Mouse (Mus musculus): ENCODE results near the gene Gm49333.

Gm49333 gene

DNA sequence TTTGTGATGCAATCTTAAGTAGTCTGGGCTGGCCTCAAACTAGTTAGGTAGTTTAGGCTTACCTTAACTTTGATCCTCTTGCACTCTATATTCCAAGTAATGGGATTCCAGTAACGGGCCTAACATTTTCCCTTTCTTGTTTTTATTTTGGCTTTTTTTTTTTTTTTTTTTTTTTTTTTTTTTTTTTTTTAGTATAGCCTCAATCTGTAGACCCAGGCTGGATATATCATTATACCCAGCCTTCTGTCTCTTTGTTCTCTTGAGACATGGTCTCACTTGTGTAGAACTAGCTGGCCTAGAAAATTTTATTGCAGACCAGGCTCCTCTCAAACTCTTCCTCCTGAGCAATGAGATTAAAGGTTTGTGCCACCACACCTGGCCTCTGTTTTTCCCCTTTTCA is 80.2 kb downstream of the Gm49333 start:
- DNase-seq: no peak

DNA sequence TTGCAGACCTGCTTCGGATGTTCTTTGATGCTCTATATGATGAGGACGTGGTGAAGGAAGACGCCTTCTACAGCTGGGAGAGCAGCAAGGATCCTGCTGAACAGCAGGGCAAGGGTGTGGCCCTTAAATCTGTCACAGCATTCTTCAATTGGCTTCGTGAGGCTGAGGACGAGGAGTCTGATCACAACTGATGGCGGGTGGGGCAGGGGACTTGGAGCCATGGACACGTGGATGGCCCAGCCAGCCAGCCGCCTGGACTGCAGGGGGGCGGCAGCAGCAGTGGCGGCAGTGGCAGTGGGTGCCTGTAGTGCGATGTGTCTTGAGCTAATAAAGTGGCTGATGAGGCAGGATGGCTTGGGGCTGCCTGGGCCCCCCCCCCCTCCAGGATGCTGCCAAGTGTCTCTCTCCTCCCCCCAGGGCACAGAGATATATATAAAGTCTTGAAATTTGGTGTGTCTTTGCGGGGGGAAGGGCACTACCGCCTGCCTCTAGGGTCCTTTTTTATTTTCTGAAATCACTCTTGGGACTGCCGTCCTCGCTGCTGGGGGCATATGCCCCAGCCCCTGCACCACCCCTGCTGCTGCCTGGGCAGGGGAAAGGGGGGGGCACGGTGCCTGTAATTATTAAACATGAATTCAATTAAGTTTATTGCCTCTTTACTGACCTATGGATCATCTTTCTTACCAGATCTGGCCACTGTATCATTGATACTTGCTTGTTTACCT is 81.0 kb downstream of the Gm49333 start:
- DNase-seq: peak in 1 of 2 experiments; percentile 21

DNA sequence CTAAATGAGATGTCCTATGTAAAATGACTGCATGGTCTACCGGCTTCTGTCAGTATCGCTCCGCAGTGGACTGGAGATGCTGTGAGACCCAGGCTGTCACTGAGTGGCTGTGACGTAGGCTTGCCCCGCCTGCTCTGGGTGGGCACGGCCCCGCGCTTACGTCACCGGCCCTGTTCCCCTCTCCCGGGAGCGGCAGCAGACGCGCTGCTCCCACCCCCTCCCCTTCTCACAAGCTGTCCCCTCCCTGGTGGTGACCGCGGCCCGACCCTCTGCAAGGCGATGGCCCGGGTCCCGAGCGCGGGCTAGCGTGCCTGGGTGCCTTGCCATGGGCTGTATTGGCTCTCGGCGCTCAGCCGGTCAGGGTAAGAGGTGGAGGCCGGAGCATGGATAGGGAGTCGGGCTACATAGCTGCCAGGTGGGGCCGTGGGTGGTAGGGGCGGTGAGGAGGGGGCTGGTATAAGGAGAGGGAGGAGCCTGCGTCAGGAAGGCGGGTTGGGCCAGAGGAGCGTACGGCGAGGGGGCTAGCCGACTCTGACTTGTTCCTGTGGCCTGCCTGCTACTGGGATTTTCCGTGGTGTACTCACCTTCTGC is 81.8 kb downstream of the Gm49333 start, which contains the start of gene Fam131a:
TSS of gene Fam131a (plus strand) at position 131 of the 591 bp plus-strand sequence.
- DNase-seq: peak; percentile 92 to 94

DNA sequence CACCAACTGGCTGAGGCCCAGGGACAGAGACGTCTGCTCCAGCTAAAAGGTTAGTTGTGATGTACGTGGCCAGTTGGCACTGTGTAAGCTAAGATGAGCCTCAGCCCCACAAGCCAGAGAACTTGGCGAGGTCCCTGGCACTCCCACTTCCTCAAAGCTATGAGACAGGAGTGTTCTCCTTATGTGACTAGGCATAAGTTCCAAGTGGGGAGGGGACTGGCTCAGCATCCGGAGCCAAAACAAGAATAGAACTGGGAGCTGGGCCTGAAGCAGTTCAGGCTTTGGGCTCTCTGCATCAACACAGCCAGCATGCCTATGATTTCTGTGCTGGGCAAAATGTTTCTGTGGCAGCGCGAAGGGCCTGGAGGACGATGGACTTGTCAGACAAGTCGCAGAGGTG is 83.4 kb downstream of the Gm49333 start:
- peak; percentile 50 to 66 for DNase-seq

Measured in cerebellum, postnatal 36 days (tissue).